Mouse (Mus musculus) spleen, adult 18-20 months (tissue): ENCODE measurements around the gene Tmed3.

ENCODE experiments used
- DNase-seq, 2 experiments: peaks; one replicate each; pipeline ENCODE4 v3.0.0; 2022; ENCODE audit warnings: mixed read lengths in 2 of 2

Tmed3 gene

DNA sequence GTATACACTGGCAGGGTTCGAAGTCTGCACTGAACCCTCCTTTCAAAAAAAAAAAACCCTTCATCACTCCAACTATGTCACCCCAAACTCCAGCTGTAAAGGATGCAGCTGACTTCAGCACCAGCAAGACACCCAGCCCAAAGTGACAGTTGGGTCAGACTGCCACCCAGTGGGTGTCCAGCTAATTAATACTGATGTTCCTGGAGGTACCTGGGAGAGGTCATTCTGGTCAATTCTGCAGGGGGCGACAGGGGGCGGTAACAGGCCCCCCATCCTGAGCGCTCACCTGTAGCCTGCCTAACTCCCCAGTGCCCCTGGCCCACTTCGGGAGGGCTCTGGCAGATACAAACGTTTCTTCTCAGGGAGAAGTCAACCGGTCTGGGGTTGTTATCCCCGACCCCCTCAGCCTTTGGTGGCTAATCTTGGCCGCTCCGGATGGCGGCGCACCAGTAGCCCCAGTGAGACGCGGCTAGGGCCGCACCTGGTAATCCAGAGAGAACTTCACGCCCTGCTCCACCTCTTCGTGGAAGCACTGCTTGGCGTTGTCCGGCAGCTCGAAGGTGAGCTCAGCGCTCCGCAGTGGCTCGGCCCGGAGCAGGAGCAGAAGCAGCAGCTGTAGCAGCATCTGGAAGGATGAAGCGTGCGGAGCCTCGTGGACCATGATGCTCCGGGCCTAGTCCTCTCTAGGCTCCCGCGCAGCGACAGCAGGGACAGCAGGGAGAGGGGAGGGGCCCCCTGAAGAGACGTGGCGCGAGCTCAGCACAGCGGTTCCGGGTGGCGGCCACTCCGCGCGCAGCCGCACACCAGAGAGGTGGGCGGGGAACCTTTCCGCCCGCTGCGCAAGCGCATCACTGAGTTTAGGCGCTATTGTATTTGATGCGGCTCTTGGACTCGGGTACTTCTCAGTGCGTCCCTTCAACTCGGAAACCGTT is at the start of gene Tmed3:
Gene Tmed3, minus strand, starts transcription at position 804 of the 932 bp plus-strand sequence.
- DNase-seq, result peak; percentile 88

DNA sequence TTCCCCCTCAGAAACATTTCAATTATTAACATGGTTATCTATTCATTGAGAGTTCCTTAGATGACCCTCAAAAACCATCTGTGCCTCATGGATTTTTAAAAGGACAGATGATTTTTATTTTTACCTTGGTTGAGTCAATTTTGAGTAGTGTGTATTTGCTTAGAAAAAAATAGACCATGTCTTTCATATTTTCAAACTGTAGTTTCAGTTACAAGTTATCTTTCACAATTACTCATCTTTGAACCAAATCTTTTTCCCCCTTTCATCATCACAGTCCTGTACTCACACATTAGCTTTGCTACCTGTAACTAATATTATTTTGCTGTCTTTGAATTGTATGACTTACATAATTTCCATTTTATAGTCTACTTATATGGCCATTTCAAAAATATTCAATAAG is 35.2 kb upstream of the Tmed3 start:
- no peak for DNase-seq

DNA sequence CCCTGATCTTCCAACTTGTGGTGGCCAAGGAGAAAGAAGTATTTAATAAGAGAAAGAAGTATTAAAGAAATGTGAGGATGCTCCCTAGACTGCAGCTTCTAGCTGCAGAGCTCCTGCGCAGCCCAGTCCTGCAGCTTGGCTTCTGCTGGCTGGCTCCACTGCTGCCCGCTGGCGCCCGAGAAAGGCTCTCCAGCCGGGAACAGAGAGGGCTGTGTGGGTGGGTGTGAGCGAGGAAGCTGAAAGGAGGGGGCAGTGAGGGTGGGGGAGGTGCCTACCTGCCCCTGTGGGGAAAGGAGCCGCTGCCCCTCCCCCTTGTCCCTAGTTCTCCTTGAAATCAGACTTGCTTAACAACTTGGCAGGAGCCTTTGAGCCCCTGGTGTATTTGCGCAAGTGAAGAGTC is 33.4 kb upstream of the Tmed3 start, which contains the start of gene Ankrd34c:
Gene Ankrd34c, minus strand, starts transcription at position 181 of the 400 bp plus-strand sequence.
- no peak for DNase-seq

DNA sequence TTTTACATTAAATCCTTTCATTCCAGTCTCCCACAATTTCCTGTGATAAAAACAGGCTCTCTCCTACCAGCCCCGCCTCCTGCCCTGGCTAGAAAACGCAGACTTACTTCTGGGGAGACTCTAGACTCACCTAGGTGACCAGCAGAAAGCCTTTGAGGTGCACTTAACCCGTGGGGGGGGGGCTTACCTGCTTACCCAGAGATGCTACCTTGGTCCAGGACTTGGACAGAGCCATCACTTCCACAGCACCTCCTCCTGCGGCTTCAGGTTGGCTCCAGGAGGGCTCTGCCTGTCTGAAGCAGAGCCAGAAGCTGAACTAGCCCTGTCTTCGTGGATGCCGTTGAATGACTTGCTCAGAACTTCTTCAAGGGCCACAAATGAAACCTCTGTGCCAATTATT is 33.0 kb upstream of the Tmed3 start:
- DNase-seq, result no peak

DNA sequence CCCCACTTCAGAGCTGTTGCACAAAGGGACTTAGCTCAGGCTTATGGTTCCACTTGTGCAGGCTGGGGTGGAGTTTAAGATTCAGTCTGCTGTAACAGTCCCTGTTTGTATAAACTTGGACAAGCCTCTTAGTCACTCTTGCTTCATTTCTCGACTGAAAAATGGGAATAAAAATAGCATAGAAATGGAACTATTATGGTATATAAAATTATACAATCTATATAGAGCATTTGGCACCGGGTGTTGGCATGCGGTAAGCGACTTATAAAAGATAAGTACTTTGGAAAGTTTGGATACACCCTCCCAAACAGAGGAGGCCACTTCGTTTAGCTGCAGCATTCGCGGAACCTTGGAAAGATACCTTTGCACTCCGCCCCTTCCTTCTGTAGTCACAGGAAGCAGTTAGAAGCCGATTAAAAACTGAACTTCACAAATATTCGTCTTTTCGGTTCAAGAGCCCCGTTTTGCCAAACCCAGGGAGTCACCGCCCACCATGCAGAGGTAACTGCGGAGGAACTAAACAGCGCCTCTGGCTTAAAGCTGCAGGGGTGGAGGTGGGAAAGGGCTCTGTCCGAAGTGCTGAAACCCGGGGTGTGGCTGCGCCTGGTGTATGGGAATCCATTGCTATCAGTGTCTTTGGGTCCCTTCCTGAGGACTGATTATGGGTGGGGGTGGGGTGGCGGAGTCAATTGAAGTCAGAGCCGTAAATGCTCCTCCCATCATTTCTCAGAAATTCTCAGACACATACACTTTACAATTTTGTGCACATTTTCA is 32.3 kb upstream of the Tmed3 start:
- DNase-seq, result no peak

DNA sequence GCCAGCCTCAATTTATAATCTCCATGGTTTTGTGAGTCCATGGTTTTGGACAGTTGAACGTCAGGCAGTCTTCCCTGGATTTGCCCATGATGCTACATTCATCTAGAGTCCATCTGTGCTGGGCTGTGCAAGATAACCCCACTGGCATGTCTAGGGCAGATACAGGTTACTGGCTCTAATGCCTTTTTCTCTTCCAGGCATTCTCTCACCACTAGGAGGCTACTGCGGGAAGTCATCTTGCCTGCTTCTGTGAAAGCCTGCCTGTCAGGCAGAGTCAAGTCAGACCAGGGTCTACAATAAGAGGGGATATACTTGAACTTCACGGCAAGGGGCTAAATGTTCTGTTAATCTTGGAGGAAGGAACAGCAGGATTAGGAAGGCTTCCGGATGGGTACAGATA is 2.0 kb upstream of the Tmed3 start:
- DNase-seq, result peak in 1 of 2 experiments; percentile 3

DNA sequence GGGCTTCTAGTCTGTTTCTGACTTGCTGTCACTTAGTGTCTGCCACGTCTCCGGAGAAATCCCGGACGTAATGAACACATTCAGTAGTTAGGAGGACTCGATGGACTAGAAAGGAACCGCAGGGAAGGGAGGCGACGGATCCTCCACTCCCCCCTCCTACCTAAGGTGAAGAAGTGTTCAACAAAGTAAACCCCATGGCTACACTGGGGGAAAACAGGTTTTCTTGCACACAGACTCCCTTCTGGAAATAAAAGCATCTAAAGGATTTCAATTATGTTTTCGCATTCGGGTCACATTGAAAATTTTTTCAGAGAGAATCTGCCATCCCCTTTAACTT is 297 bp upstream of the Tmed3 start:
- no peak for DNase-seq

DNA sequence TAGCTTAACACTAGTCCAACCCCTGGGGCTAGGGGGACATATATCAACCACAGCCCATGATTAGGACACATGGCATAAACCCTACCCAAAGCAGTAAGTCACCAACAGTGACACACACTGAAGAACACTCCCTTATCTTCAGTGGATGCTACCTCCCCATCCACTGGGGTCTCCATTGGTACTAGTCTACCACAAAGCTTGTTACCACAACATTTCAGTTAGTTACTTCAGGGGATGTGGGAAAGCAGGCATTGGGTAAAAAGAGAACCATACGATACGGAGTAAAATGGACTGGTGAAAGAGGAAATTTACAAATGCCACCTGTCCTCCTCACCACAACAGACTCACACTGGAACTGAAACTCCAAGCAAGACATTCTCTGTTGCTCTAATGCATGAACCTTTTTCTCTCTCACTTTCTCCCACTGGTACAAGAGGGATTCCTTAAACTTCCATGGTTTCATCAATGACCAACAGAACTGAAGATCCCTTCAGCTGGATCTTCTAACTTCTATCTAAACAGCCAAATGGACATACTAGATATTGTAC is 3.9 kb downstream of the Tmed3 start:
- DNase-seq, result no peak

DNA sequence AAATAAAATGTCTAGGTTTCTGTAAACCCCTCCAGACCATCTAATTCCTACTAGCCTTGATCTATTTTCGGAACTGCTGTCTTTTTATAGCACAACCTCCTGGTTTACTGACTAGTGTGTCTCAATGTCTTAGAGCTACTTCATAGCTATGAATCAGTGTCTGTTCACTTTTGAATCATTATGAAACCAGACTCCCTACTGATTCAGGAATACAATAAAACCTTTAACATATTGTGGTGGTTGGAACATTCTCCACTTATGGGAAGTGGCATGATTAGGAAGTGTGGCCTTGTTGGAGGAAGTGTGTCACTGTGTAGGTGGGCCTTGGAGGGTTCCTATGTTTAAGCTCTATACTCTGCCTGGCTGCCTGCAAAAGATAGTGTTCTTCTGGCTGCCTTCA is 9.7 kb downstream of the Tmed3 start:
- no peak for DNase-seq

DNA sequence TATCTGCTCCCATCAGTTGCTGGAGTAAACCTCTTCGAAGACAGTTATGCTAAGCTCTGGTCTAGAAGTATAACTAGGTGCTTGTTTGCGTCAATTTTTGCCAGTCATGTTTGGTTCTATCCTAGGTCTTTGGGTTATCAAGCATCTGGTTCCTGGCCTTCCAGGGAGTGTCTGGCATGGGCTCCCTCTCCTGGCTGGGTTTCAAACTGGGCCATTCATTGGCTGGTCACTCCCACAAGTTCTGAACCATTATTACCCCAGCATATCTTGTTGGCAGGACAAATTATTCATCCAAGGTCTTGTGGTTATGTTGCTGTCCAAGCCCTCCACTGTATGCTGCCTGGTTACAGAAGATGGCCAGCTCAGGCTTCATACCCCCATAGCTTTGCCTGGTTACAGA is 11.2 kb downstream of the Tmed3 start:
- no peak for DNase-seq

DNA sequence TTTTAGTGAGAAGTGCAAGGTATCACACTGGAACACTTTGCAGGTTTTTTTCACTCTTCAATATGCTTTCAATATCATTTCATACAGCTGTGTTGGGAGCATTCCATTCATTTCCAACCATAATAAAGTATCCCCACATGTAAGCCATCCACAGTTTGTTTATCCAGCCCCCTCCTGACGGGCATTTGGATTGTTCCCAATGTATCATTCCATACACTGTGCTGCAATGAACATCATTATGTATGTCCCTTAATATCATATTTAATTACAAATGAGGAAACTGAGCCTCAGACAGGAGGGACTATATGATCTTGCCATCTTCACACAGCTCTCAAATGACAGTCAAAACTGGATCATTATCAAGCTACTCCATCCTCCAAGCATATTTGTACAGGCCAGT is 15.7 kb downstream of the Tmed3 start:
- DNase-seq, result no peak

DNA sequence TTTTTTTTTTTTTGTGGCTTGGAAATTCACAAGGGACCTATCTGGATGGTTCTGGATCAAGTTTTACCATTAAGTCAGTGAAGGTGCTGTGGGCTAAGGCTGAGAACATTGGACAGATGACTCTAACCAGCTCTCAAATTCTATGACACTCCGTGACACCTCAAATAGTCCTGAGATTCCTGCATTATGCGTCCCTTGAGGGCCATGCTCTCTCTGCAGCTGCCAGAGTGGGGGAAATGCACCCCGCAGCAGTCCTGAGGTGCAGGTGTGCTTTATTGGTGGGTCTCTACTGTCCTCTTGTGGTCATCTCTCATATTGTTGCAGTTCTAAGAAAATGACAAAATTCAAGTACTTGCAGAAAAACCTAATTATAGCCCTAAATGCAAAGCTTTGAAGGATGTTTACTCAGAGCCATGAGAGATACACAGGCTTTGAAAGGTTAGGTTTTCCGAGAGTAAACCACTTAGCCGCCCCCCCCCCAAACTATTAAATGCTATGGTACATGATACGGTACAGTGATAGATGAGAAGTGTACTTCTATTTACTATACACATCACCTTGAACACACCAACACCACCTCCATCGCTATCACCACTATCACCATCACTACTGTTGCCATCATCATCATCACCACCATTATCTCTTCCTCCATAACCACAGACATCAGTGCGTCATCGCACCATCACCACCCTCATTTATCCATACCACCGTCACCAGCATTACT is 17.2 kb downstream of the Tmed3 start:
- no peak for DNase-seq

DNA sequence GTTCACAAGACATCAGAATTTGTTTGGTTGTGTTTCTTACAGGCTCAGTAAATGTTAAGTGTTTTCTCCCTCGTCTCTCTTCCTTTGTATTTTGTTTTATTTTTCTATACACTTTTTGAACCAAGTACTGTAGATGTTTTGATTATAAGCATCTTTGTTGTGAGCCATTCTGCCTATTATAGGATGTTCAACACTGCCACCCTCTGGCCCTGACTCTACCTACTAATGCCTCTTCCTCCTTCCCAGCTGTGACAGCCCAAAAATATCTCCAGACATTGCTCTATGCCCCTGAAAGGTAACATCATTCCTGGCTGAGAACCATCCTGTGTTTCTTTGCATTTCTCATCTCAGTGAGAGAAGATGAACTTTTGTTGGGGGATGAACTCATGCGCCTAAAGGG is 18.6 kb downstream of the Tmed3 start:
- DNase-seq, result no peak

DNA sequence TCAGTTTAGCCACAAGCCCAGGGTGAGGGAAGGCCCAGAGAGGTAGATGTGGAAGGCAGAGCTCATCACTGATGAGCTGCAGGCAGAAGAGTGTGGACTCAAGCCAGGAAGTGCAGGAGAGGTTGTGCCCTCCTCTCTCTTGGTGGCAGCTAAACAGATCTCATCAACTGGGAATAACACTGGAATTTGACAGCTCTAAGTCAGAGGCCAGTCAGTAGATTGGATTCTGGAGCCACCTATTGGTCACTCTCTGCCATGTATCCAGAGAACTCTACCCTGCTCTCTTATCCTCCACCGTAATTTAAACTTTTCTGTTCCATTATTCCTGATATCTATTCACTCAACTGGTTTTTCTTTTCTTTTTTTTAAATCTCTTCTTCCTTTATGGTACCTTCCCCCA is 25.9 kb downstream of the Tmed3 start:
- DNase-seq, result no peak

DNA sequence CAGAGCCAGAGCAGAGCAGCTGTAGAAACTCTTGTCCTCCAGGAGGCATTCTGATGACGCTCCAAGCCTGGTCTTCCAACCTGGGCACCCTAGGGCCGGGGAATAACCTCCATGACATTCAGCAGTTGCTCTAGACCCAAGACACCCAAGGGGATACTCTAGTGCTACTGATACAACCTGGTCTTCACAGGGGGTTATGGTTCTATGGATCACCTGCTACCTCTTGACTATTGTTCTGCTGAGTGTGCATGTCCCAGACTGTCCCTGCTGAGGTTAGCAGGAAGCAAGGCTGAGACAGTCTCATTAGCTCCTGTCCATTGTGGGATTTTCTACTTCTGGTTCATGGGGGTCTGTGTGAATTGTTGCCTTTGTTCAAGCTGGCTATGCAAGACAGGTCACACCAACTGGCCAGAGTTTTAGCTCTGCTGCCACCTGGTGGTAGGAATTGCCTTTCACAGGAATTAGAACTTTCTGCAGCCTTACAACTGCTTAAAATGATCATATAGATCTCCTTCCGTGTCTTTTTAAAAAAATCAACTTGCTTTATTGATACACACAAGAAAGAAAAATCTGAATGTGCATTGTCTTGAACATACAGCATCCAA is 30.8 kb downstream of the Tmed3 start:
- peak; percentile 24 to 73 for DNase-seq

DNA sequence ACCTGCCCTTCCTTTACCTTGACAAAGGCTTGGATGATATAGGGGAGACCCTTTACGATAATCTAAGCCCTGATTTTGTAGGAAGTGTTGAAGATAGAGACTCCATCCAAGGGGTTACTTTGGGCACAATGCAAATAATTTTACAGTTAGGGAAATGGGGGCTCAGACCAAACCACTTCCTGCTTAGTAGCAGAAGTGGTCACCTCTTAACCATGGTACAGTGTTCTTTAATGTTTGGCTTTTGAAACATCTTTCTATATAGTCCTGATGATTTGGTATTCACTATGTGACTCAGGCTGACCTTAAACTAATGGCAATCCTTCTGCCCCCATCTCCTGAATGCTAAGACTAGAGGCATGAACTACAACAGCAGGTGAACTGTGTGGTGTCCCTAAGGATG is 31.5 kb downstream of the Tmed3 start:
- no peak for DNase-seq

DNA sequence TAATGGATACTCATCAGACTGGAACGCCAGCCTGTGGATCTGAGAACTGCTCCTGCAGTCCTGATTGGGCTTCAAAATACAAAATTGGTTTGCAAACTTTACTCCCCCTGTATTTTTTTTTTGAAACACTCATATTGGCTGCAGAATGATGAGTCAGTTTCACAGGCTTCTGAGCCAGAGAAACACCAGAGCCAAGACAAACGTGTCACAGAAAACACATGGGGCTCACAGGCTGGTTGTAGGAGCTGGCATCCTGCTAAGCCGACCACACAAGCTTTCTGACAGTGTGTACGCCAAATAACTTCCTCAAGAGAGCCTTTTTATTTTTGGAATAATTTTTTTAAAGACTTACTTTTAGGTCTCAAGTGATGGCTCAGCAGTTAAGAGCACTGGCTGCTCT is 35.0 kb downstream of the Tmed3 start:
- no peak for DNase-seq

DNA sequence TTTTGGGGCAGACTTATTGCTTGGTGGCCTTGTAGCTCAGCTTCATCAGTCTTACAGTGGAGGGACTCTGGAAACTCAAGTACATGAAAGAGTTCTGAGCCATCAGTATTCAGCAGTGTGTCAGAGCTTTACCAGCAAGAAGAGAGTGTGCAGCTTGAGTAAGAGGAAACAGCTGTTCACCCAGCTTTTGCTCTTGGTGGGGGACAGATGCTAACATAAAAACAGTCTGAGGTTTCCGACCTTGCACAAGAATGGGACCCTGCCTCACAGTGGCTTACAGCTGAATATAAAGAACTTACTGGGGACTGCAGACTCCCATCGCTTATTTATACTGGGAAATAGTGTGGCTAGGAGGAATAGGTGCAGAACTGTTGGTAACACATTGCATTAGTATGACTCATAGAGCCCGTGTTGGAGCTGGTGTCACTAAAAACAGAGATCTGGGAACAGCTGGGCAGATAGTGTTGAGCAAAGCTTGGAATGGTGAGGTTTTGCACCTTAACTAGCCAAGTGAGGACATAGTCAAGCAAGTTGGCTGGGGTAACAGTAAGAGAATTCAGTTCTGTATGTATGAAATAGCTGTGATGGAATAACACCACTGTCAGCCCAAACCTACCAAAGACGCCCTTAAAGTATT is 37.4 kb downstream of the Tmed3 start:
- DNase-seq, result no peak

DNA sequence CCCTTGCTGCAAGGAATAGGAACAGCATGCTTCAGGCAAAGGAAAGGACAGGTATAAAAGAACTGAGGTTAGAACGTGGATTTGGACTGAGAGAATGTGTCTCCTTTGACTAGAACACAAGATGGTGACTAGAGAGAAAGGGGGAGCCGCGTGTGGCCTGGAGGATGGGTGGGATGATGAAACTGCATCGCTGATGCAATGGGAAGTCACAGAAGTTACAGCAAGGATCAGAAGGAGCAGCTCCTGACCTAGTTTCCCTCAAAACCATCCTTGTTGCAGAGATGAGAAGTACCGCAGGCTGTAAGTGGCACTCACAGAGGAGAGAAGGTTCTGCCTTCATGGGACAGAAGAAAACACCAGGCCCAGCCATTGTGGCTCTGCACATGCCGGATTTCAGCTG is 54.0 kb downstream of the Tmed3 start:
- no peak for DNase-seq
